Mouse (Mus musculus): Measurements from ENCODE around the gene Krtap1-4. TPM values are rescaled to one million over a fixed set of nuclear protein-coding genes. Genes with fewer than 3 reads are reported as not detected.

Gene Krtap1-4
- total RNA-seq, 2 experiments from 2014 or later = not detected

- intact Hi-C loops (cut with DNase I) = no loop called here
- no peak for DNase-seq (ENCODE audit: extremely low spot score in 1 of 2, low spot score in 2 of 2)
Measured at GRCm38 (mm10) chr11:99557976-99558745, 25.3 kb downstream of the Krtap1-4 start.

- intact Hi-C loops (cut with DNase I) = no loop called here
- DNase-seq (ENCODE audit: extremely low spot score in 1 of 2, low spot score in 2 of 2) = no peak
Measured at GRCm38 (mm10) chr11:99556753-99557152, 26.7 kb downstream of the Krtap1-4 start, which contains the start of gene Krtap3-2. Gene Krtap3-2, minus strand, starts transcription at chr11:99556853.

- intact Hi-C loops (cut with DNase I) = no loop called here
- DNase-seq (ENCODE audit: extremely low spot score in 1 of 2, low spot score in 2 of 2) = no peak
Measured at GRCm38 (mm10) chr11:99556195-99556594, 27.3 kb downstream of the Krtap1-4 start.

- intact Hi-C loops (cut with DNase I) = no loop called here
- no peak for DNase-seq (ENCODE audit: extremely low spot score in 1 of 2, low spot score in 2 of 2)
Measured at GRCm38 (mm10) chr11:99550765-99551164, 32.7 kb downstream of the Krtap1-4 start, which contains the start of gene Krtap3-3. Gene Krtap3-3, minus strand, starts transcription at chr11:99550865.

GRCm38 (mm10) chr11:99547892-99548291 lies 35.6 kb downstream of the Krtap1-4 start:
- no peak for DNase-seq (ENCODE audit: extremely low spot score in 1 of 2, low spot score in 2 of 2)
- intact Hi-C loops (cut with DNase I) = no loop called here

GRCm38 (mm10) chr11:99539721-99540120 lies 43.7 kb downstream of the Krtap1-4 start:
- DNase-seq (ENCODE audit: extremely low spot score in 1 of 2, low spot score in 2 of 2) = peak; percentile 8 to 57
- intact Hi-C loops (cut with DNase I) = no loop called here

Other genes starting within 250 kb of the Krtap1-4 start
- under 1 TPM; 0.20 to 0.21 TPM for gene Krt26, start 245.7 kb downstream of the Krtap1-4 start, total RNA-seq (2021)
- gene Krt27, start 232.6 kb downstream of the Krtap1-4 start, total RNA-seq (2021) = not detected
- gene Krt28, start 208.8 kb downstream of the Krtap1-4 start, total RNA-seq (2021) = under 1 TPM in 1 of 2 experiments, not detected in 1; 0.28 TPM
- gene Krt10, start 194.3 kb downstream of the Krtap1-4 start, total RNA-seq (2021) = 10 to 100 TPM; 10.6 to 11.3 TPM
- gene Krt12, start 161.4 kb downstream of the Krtap1-4 start, total RNA-seq (2021) = 1 to 10 TPM; 6.0 to 6.3 TPM
- gene Krt20, start 145.5 kb downstream of the Krtap1-4 start, total RNA-seq (2021) = not detected
- not detected for gene Krt23, start 90.5 kb downstream of the Krtap1-4 start, total RNA-seq (2021)
- gene Krt39, start 62.3 kb downstream of the Krtap1-4 start, total RNA-seq (2021) = not detected
- gene Krt40, start 40.5 kb downstream of the Krtap1-4 start, total RNA-seq (2021) = not detected
- not detected for gene Krtap3-3, start 32.8 kb downstream of the Krtap1-4 start, total RNA-seq (2021)
- not detected for gene Krtap3-2, start 26.8 kb downstream of the Krtap1-4 start, total RNA-seq (2021)
- not detected for gene Gm11939, start 24.2 kb downstream of the Krtap1-4 start, total RNA-seq (2021)
- gene Krtap3-1, start 17.0 kb downstream of the Krtap1-4 start, total RNA-seq (2021) = not detected
- not detected for gene Krtap1-5, start 2.6 kb downstream of the Krtap1-4 start, total RNA-seq (2021)
- not detected for gene Krtap1-3, start 7.7 kb upstream of the Krtap1-4 start, total RNA-seq (2021)
- gene Krtap9-3, start 14.5 kb upstream of the Krtap1-4 start, total RNA-seq (2021) = not detected
- not detected for gene Gm11938, start 19.7 kb upstream of the Krtap1-4 start, total RNA-seq (2021)
- not detected for gene Gm11937, start 26.5 kb upstream of the Krtap1-4 start, total RNA-seq (2021)
- gene Krtap2-4, start 31.2 kb upstream of the Krtap1-4 start, total RNA-seq (2021) = not detected
- not detected for gene Gm11562, start 36.8 kb upstream of the Krtap1-4 start, total RNA-seq (2021)
- not detected for gene Krtap4-1, start 44.6 kb upstream of the Krtap1-4 start, total RNA-seq (2021)
- not detected for gene Krtap4-2, start 51.4 kb upstream of the Krtap1-4 start, total RNA-seq (2021)
- gene Krtap4-7, start 60.4 kb upstream of the Krtap1-4 start, total RNA-seq (2021) = not detected
- gene Gm11555, start 66.6 kb upstream of the Krtap1-4 start, total RNA-seq (2021) = not detected
- not detected for gene Gm11563, start 75.3 kb upstream of the Krtap1-4 start, total RNA-seq (2021)
- not detected for gene Krtap4-6, start 82.3 kb upstream of the Krtap1-4 start, total RNA-seq (2021)
- not detected for gene Gm14190, start 107.1 kb upstream of the Krtap1-4 start, total RNA-seq (2021)
- gene Gm14180, start 150.6 kb upstream of the Krtap1-4 start, total RNA-seq (2021) = not detected
- not detected for gene Gm11595, start 189.3 kb upstream of the Krtap1-4 start, total RNA-seq (2021)
- not detected for gene Krtap4-8, start 197.1 kb upstream of the Krtap1-4 start, total RNA-seq (2021)
- not detected for gene Krtap4-9, start 201.5 kb upstream of the Krtap1-4 start, total RNA-seq (2021)
- gene Gm11596, start 209.8 kb upstream of the Krtap1-4 start, total RNA-seq (2021) = not detected
- gene Gm11569, start 215.3 kb upstream of the Krtap1-4 start, total RNA-seq (2021) = not detected
- gene Gm11554, start 220.8 kb upstream of the Krtap1-4 start, total RNA-seq (2021) = not detected
- not detected for gene Krtap4-13, start 226.2 kb upstream of the Krtap1-4 start, total RNA-seq (2021)
- gene Gm11564, start 232.0 kb upstream of the Krtap1-4 start, total RNA-seq (2021) = not detected

Measured in left cerebral cortex, postnatal 10 days (tissue).